Mouse (Mus musculus): ENCODE data around the gene Cd37.
"Not testable (repeated sequence)": the region's sequence is repeated elsewhere in the genome, so short reads cannot be mapped to it uniquely, and the experiment has no call there.

Gene Cd37

GRCm38 (mm10) chr7:45238723-45239496, at the start of gene Cd37:
TSS of gene Cd37 (minus strand) at chr7:45239115.
- DNase-seq (ENCODE audit: low read depth, low spot score): no peak

- no peak for DNase-seq (ENCODE audit: low read depth, low spot score)
Measured at GRCm38 (mm10) chr7:45286486-45286885, 47.6 kb upstream of the Cd37 start.

- peak; percentile 21 for DNase-seq (ENCODE audit: low read depth, low spot score)
Measured at GRCm38 (mm10) chr7:45277136-45277760, 38.3 kb upstream of the Cd37 start, which contains the start of gene Slc6a21. TSS of gene Slc6a21 (plus strand) at chr7:45277513.

- DNase-seq (ENCODE audit: low read depth, low spot score): no peak
Measured at GRCm38 (mm10) chr7:45273672-45274071, 34.8 kb upstream of the Cd37 start.

- no peak for DNase-seq (ENCODE audit: low read depth, low spot score)
Measured at GRCm38 (mm10) chr7:45272786-45273412, 34.0 kb upstream of the Cd37 start.

- no peak for DNase-seq (ENCODE audit: low read depth, low spot score)
Measured at GRCm38 (mm10) chr7:45265518-45265917, 26.6 kb upstream of the Cd37 start.

- no peak for DNase-seq (ENCODE audit: low read depth, low spot score)
Measured at GRCm38 (mm10) chr7:45264348-45264747, 25.4 kb upstream of the Cd37 start.

- no peak for DNase-seq (ENCODE audit: low read depth, low spot score)
Measured at GRCm38 (mm10) chr7:45263006-45263607, 24.2 kb upstream of the Cd37 start.

- no peak for DNase-seq (ENCODE audit: low read depth, low spot score)
Measured at GRCm38 (mm10) chr7:45262266-45262665, 23.4 kb upstream of the Cd37 start.

- DNase-seq (ENCODE audit: low read depth, low spot score): no peak
Measured at GRCm38 (mm10) chr7:45259281-45259680, 20.4 kb upstream of the Cd37 start.

GRCm38 (mm10) chr7:45257063-45257840, 18.3 kb upstream of the Cd37 start:
- DNase-seq (ENCODE audit: low read depth, low spot score): no peak

- DNase-seq (ENCODE audit: low read depth, low spot score): not testable (repeated sequence)
Measured at GRCm38 (mm10) chr7:45255822-45256221, 16.9 kb upstream of the Cd37 start.

- no peak for DNase-seq (ENCODE audit: low read depth, low spot score)
Measured at GRCm38 (mm10) chr7:45253806-45254205, 14.9 kb upstream of the Cd37 start.

- peak; percentile 14 for DNase-seq (ENCODE audit: low read depth, low spot score)
Measured at GRCm38 (mm10) chr7:45247666-45248065, 8.8 kb upstream of the Cd37 start.

GRCm38 (mm10) chr7:45241389-45241749, 2.5 kb upstream of the Cd37 start:
- no peak for DNase-seq (ENCODE audit: low read depth, low spot score)

GRCm38 (mm10) chr7:45240633-45241388, 1.9 kb upstream of the Cd37 start, which contains the start of gene Slc6a16:
TSS of gene Slc6a16 (plus strand) at chr7:45241085.
- DNase-seq (ENCODE audit: low read depth, low spot score): no peak

GRCm38 (mm10) chr7:45240109-45240508, 1.2 kb upstream of the Cd37 start:
- DNase-seq (ENCODE audit: low read depth, low spot score): no peak

- no peak for DNase-seq (ENCODE audit: low read depth, low spot score)
Measured at GRCm38 (mm10) chr7:45237747-45238699, 892 bp downstream of the Cd37 start.

- no peak for DNase-seq (ENCODE audit: low read depth, low spot score)
Measured at GRCm38 (mm10) chr7:45235656-45236180, 3.2 kb downstream of the Cd37 start.
